Mouse (Mus musculus) heart, embryonic 15.5 days (tissue): ENCODE data around the gene Cldn14. TPM values are rescaled to one million over a fixed set of nuclear protein-coding genes. Genes with fewer than 3 reads are reported as not detected.
"Not testable (repeated sequence)": the region's sequence is repeated elsewhere in the genome, so short reads cannot be mapped to it uniquely, and the experiment has no call there.

ENCODE experiments used
- ATAC-seq: fragments of 200-750 bp; cut with Nextera tagmentation; replicated peaks from 2 replicates; pipeline ENCODE4 v1.8.0; 2017; ENCODE audit warnings: low read depth, moderate TSS enrichment; ENCODE audit not compliant: insufficient number of reproducible peaks, insufficient read depth, low FRiP score
- H3K27ac ChIP-seq: fragments of 300-500 bp; sonication (generic); 2 replicates; pipeline ENCODE4 v1.5.1; 2015; ENCODE audit warnings: mild to moderate bottlenecking, inconsistent platforms
- H3K27me3 ChIP-seq: fragments of 300-500 bp; sonication (generic); 2 replicates; pipeline ENCODE4 v1.6.1; 2015; ENCODE audit warnings: inconsistent platforms
- H3K36me3 ChIP-seq: fragments of 300-500 bp; sonication (generic); 2 replicates; pipeline ENCODE4 v1.6.1; 2015; ENCODE audit warnings: mild to moderate bottlenecking, inconsistent platforms
- H3K4me1 ChIP-seq: fragments of 300-500 bp; sonication (generic); replicated peaks from 2 replicates; pipeline ENCODE4 v1.6.1; 2015; ENCODE audit warnings: inconsistent platforms
- H3K4me2 ChIP-seq: fragments of 300-500 bp; sonication (generic); 2 replicates; pipeline ENCODE4 v1.6.1; 2015; ENCODE audit warnings: inconsistent platforms, mild to moderate bottlenecking, moderate library complexity
- H3K4me3 ChIP-seq: fragments of 300-500 bp; sonication (generic); 2 replicates; pipeline ENCODE4 v1.5.1; 2015; ENCODE audit warnings: mild to moderate bottlenecking, inconsistent platforms
- H3K9ac ChIP-seq: fragments of 300-500 bp; sonication (generic); 2 replicates; pipeline ENCODE4 v1.6.1; 2015; ENCODE audit warnings: mild to moderate bottlenecking, inconsistent platforms
- H3K9me3 ChIP-seq: fragments of 300-500 bp; sonication (generic); replicated peaks from 2 replicates; pipeline ENCODE4 v1.6.1; 2016; ENCODE audit warnings: inconsistent platforms
- WGBS: fragments of 180-500 bp; shearing (Covaris S2); methylation state at CpG from one replicate; pipeline ENCODE4 v1.1.7; 2015; ENCODE audit warnings: mixed read lengths; 5-methylcytosine and 5-hydroxymethylcytosine counted together
- polyA plus RNA-seq: library from polyadenylated mRNA; unstranded; fragments of >200 nt; fragmentation: Nextera tagmentation; extraction: Ambion mirVana; gene quantifications from 2 replicates; pipeline ENCODE4 v1.2.1, GENCODE M21; 2015

Cldn14 gene
- polyA plus RNA-seq, 1 experiment from 2014 or later, result not detected

DNA sequence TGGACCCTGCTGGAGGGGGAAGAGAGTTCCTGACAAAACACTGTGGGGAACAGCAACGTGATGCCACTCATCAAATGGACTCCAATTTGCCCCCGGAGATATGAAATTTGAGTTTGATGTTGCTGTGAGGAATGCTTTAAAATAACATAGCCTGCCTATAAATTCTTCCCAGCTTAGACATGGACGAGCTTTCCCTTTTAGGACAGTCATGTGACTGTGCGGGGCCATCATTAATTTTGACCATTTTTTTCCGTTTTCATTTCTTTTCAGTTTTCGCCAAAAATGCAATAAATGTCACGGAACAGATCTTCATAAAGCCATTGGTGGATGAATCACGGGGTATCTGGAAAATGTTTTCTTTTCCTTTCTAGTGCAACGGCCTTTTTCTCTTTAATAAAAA is 25.5 kb upstream of the Cldn14 start:
- H3K27ac ChIP-seq, result no peak overlapping the region
- WGBS, result 67% methylated on average over 9 of the region's 9 CpGs
- H3K9ac ChIP-seq, result no peak overlapping the region
- ATAC-seq, result no peak
- no peak overlapping the region for H3K4me3 ChIP-seq
- H3K4me2 ChIP-seq, result no peak overlapping the region
- H3K27me3 ChIP-seq, result peaks cover 1% of the 10 kb centered on the region; the same call in 1 of the 2 replicates
- H3K9me3 ChIP-seq, result no peaks in the 10 kb centered on the region
- no peaks in the 10 kb centered on the region for H3K36me3 ChIP-seq
- H3K4me1 ChIP-seq, result no peaks in the 10 kb centered on the region

DNA sequence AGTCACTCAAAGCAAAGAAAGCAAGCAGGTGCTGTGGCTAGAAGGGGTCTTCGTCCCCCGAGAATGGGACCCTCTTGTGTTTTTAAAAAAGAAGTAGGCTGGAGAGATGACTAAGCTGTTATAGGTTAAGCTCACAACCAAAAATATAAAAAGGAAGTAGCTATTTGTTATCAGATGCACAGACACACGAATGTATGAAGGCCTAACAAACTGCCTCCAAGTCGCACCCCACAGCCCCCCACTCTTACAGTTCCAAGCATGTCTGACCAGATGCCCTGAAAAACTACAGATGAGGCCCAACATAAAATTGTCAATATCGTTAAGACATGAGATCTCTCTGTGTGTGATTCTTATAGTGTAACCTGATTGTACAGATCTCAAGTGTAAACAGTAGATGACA is 23.6 kb upstream of the Cldn14 start:
- Histone ChIP-seq H3K4me1 (no peaks in the 10 kb centered on the region), H3K27ac (no peak overlapping the region), H3K36me3 (no peaks in the 10 kb centered on the region), H3K9ac (no peak overlapping the region), H3K9me3 (no peaks in the 10 kb centered on the region), H3K4me2 (no peak overlapping the region), H3K27me3 (no peaks in the 10 kb centered on the region), H3K4me3 (no peak overlapping the region)
- WGBS, result 62% methylated on average over 5 of the region's 5 CpGs
- no peak for ATAC-seq

DNA sequence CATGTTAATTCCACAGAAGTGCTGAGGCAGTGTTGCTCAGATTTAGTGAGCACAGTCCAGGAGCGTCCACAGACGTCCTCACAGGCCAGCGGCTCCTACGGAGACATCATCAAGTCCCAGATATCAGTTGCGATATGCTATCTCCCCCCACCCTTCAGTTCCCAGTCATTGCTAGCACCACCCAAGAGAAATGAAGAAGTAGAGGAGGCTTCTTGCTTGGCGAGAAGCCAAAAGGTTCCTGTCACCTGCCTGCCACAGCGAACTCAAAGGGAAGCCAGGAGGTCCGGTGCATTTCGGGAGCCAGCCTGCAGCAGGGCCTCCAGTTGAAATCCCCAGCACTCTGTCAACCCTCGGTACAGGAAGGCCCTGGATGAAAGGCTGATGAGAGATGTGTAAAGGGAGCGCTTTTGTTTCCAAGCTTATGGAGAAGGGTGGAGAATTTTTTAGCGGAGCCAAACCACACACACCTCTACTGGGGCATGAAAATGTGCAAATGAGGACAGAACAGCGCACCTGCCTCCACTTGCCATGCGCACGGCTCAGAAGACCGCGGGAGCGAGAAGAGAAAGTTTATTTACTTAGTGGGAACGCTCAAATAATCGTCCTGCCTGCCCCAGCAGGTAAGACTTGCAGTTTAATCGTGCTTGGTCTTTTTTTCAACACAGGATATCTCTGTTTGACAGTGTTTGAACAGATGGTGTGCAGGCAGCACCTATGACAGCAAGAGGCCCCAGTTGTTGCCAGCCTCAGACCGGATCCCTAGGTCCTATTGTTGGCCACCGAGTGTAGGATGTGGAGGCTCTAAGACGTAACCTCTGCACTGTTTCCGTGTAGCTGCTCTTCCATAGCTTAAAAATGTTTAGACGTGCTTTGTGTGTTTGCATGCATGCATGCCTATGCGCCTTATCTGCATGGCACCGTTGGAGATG is 15.0 kb upstream of the Cldn14 start:
- ATAC-seq, result no peak
- H3K27ac ChIP-seq, result no peak overlapping the region
- H3K4me2 ChIP-seq, result no peak overlapping the region
- WGBS, result 61% methylated on average over 28 of the region's 28 CpGs
- no peak overlapping the region for H3K4me3 ChIP-seq
- H3K27me3 ChIP-seq, result no peaks in the 10 kb centered on the region
- no peak overlapping the region for H3K9ac ChIP-seq
- no peaks in the 10 kb centered on the region for H3K4me1 ChIP-seq
- H3K9me3 ChIP-seq, result no peaks in the 10 kb centered on the region
- H3K36me3 ChIP-seq, result no peaks in the 10 kb centered on the region

DNA sequence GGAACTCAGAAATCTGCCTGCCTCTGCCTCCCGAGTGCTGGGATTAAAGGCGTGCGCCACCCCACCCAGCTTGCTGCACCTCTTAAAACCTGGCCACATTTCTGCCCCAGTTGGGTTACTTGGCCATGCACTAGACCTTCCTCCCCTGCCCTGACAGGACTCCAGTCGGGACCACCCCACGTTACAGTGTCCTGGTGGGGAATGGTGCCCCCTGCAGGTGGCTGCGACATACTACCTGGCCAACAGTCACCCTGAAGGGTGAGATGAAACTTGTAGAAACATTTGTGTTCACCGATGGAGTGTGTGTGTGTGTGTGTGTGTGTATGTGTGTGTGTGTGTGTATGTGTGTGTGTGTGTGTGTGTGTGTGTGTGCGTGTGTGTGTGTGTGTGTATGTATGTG is 11.1 kb upstream of the Cldn14 start:
- H3K4me1 ChIP-seq, H3K27ac ChIP-seq, H3K9me3 ChIP-seq, H3K9ac ChIP-seq, H3K4me2 ChIP-seq, H3K27me3 ChIP-seq, H3K36me3 ChIP-seq, ATAC-seq, H3K4me3 ChIP-seq: not testable (repeated sequence)
- WGBS, result 68% methylated on average over 8 of the region's 8 CpGs

DNA sequence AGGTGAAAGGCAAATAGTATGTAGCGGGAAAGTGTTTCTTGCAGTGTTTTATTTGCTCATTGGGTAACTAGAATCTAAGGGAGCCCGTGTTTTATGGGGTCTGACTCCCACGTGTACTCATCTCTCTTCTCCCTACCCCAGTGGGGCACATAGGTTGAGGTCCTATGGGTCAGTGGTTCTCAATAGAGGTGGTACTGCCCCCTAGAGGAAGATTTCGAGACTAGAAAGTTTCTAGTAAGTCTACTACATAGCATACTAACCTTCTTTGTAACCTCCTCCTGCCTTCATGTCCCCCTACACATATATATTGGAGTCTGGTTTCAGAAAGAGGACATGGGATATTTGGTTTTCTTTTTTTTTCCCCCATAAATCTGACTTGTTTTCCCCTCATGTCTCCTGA is 9.3 kb upstream of the Cldn14 start:
- no peak overlapping the region for H3K4me2 ChIP-seq
- no peak overlapping the region for H3K27ac ChIP-seq
- no peaks in the 10 kb centered on the region for H3K4me1 ChIP-seq
- no peak overlapping the region for H3K4me3 ChIP-seq
- 78% methylated on average over 4 of the region's 4 CpGs for WGBS
- no peak for ATAC-seq
- no peaks in the 10 kb centered on the region for H3K36me3 ChIP-seq
- H3K27me3 ChIP-seq, result peaks cover 2% of the 10 kb centered on the region; the same call in 1 of the 2 replicates
- no peak overlapping the region for H3K9ac ChIP-seq
- H3K9me3 ChIP-seq, result no peaks in the 10 kb centered on the region

DNA sequence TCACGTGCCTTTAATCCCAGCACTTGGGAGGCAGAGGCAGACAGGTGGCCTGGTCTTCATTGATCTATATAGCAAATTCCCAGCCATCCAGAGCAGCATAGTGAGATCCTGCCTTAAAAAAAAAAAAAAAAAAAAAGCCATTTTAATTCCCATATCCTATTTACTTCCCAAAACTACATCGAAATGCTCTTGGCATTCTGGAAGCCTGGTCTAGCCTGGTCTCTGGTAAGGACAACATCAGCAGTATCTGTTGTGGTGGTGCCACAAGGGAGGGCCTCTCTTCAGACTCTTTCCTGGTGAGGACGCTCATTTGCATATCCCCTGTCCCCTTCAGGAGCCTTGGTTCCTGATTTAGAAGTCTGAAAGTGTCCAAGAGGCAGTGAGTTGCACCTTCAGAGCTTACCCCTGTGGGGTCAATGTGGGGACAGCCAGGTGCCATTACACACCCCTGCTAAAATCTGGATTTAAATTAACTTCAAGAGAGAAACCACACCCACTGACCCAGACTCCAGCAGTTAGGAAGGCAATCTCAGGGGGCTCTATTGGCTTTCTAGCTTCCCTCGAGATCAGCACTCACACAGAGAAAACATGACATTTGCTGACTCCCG is 6.0 kb upstream of the Cldn14 start:
- no peak overlapping the region for H3K9ac ChIP-seq

DNA sequence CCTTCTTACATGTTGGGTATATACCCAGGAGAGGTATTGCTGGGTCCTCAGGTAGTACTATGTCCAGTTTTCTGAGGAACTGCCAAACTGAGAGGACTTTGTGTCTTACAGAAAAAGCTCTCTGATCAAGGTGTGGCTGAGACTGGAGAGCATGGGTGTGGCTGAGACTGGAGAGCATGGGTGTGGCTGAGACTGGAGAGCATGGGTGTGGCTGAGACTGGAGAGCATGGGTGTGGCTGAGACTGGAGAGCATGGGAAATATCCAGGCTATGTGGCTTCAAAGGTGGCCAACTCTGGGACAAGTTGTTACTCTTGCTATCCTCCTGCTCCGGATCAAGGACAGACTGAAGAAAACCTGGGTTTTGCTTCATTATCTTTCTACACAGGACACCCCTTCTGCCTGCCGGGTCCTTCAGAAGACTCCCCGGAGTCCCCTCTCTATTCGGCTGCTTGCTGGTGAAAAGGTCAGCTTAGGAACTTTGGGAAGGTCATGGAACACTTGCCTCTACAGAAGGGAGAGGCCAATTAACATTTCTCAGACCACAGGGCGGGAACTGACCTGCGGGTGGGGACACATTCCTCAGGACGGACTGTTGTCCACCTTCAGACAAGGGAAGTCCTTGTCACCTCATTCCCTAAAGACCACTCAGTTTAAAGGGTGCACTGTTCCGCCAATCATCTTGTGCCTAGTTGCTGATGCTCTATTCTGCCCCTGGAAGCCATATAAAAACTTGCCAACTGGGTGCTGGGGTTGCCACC is 4.9 kb upstream of the Cldn14 start:
- not testable (repeated sequence) for H3K9ac ChIP-seq, H3K27ac ChIP-seq, ATAC-seq, H3K4me3 ChIP-seq, H3K4me2 ChIP-seq, H3K4me1 ChIP-seq, H3K36me3 ChIP-seq, H3K9me3 ChIP-seq, H3K27me3 ChIP-seq
- WGBS, result 69% methylated on average over 8 of the region's 8 CpGs

More for the DNA sequence above, 6.0 kb upstream of the Cldn14 start:
- Histone ChIP-seq H3K36me3 (no peaks in the 10 kb centered on the region), H3K4me1 (no peaks in the 10 kb centered on the region), H3K4me3 (no peak overlapping the region), H3K27ac (no peak overlapping the region), H3K4me2 (no peak overlapping the region), H3K9me3 (no peaks in the 10 kb centered on the region), H3K27me3 (peaks cover 9% of the 10 kb centered on the region; the same call in 1 of the 2 replicates)
- 75% methylated on average over 5 of the region's 5 CpGs for WGBS
- no peak for ATAC-seq

DNA sequence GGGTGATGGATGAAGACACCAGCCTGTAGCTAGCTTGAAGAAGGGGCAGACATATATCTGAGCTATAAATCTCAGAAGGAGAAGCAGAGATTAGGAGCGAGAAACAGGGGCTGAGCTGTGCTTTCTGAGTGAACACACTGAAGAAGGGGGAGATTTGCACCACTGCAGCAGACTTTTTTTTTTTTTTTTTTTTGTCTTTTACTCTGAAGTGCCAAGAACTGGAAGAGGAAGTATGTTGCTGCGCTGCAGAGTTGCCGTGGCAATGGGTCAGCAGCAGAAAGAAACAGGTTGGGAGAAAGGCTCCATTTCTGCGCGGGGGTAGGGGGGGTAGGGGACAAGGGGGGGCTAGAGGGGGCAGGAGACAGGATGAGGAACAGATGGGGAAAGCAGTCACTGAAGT is 2.6 kb upstream of the Cldn14 start:
- Histone ChIP-seq H3K9me3 (no peaks in the 10 kb centered on the region), H3K9ac (no peak overlapping the region), H3K27me3 (peaks cover 14% of the 10 kb centered on the region; the same call in 1 of the 2 replicates), H3K36me3 (no peaks in the 10 kb centered on the region), H3K4me2 (no peak overlapping the region), H3K4me3 (no peak overlapping the region), H3K4me1 (no peaks in the 10 kb centered on the region), H3K27ac (no peak overlapping the region)
- 38% methylated on average over 5 of the region's 5 CpGs for WGBS
- no peak for ATAC-seq

DNA sequence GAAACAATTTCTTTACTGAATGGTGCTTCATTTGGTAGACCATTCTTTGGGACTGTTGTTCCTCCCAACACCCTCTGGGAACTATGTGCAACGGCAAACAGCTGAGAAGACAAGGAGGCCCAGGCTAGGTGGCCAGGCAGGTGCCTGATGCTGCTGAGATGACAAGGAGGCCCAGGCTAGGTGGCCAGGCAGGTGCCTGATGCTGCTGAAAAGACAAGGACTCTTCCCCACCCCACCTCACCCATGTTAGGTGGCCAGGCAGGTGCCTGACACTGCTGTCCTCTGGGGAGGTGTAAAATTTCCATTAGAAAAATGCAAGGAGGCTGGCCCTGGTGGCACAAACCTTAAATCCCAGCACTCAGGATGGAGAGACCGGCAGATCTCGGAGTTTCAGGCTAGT is 2.0 kb upstream of the Cldn14 start:
- no peaks in the 10 kb centered on the region for H3K4me1 ChIP-seq
- peaks cover 14% of the 10 kb centered on the region; the same call in 1 of the 2 replicates for H3K27me3 ChIP-seq
- WGBS, result 68% methylated on average over 3 of the region's 3 CpGs
- no peak overlapping the region for H3K9ac ChIP-seq
- no peaks in the 10 kb centered on the region for H3K9me3 ChIP-seq
- ATAC-seq, result no peak
- no peak overlapping the region for H3K4me2 ChIP-seq
- H3K36me3 ChIP-seq, result no peaks in the 10 kb centered on the region
- no peak overlapping the region for H3K27ac ChIP-seq
- no peak overlapping the region for H3K4me3 ChIP-seq

DNA sequence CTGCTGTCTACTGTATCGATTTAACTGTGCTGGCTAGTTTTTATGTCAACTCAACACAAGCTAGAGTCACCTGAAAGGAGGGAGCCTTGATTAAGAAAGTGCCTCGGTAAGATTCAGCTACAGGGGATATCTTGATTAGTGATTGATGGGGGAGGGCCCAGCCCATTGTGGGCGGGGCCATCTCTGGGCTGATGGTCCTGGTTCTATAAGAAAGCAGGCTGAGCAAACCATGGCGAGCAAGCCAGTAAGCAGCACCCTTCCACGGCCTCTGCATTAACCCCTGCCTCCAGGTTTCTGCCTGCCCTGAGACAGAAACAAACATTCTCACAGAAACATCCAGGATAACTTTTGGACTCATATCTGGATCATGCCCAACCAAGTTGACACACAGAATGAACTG is 1.5 kb upstream of the Cldn14 start:
- 75% methylated on average over 5 of the region's 5 CpGs for WGBS
- H3K9ac ChIP-seq, result no peak overlapping the region
- no peaks in the 10 kb centered on the region for H3K36me3 ChIP-seq
- no peak for ATAC-seq
- H3K4me2 ChIP-seq, result no peak overlapping the region
- peaks cover 14% of the 10 kb centered on the region; the same call in 1 of the 2 replicates for H3K27me3 ChIP-seq
- no peaks in the 10 kb centered on the region for H3K4me1 ChIP-seq
- H3K9me3 ChIP-seq, result no peaks in the 10 kb centered on the region
- no peak overlapping the region for H3K27ac ChIP-seq
- no peak overlapping the region for H3K4me3 ChIP-seq

DNA sequence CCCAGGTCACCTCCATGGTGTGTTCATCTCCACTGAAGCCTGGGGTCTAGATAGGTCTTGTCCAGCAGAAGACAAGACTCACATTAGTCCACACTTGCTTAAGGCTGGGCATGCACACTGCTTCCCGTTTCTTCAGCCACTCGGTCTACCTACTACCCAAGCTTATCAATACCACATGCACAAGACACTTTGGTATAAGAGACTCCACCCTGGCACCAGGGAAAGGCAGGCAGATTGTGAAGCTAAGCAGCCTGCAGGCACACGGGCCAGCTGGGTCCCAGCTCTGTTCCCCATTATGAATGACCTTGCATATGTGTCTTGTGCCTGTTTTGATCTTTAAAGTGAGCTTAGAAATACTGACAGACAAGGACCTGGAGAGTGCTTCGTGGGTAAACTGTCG is 719 bp upstream of the Cldn14 start:
- no peak overlapping the region for H3K4me2 ChIP-seq
- WGBS, result 64% methylated on average over 5 of the region's 5 CpGs
- no peak overlapping the region for H3K4me3 ChIP-seq
- H3K9ac ChIP-seq, result no peak overlapping the region
- H3K27ac ChIP-seq, result no peak overlapping the region
- no peaks in the 10 kb centered on the region for H3K9me3 ChIP-seq
- H3K36me3 ChIP-seq, result no peaks in the 10 kb centered on the region
- H3K4me1 ChIP-seq, result no peaks in the 10 kb centered on the region
- no peak for ATAC-seq
- peaks cover 14% of the 10 kb centered on the region; the same call in 1 of the 2 replicates for H3K27me3 ChIP-seq
